Mouse (Mus musculus) embryonic fibroblast, embryonic 13.5 days (primary cell): ENCODE results near the gene Ccdc162.

Source experiments
- CTCF ChIP-seq: IDR thresholded peaks from 2 replicates; pipeline ENCODE4 v1.5.1; 2011; ENCODE audit warnings: mild to moderate bottlenecking, control low read depth, low read length, moderate library complexity, borderline replicate concordance; ENCODE audit not compliant: insufficient read depth
- POLR2A ChIP-seq: IDR thresholded peaks from 2 replicates; pipeline ENCODE4 v1.6.1; 2011; ENCODE audit warnings: low read depth, mild to moderate bottlenecking, control low read depth, low read length, moderate library complexity

DNA sequence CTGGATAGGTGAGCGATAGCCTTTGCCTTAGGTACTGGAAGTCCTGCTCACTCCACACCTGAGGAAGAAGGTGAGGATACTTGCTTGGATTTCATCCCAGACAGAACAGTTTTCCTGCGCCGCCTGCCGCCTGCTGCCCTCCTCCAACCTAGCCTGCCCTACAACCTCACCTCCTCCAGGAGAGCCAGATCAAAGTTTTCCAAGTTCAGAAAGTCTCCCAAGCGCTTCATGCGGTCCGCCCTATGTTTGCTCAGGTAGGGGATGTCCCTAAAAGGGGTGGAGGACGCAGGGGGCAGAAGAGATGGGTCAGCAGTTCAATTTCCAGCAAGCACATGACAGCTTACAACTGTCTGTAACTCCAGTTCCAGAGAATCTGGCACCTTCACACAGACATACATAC lies 227.1 kb downstream of the Ccdc162 start:
- TF ChIP-seq POLR2A (no peak), CTCF (no peak)
